ENCODE assay signal across 20 mouse cellular contexts in the genomic region with DNA sequence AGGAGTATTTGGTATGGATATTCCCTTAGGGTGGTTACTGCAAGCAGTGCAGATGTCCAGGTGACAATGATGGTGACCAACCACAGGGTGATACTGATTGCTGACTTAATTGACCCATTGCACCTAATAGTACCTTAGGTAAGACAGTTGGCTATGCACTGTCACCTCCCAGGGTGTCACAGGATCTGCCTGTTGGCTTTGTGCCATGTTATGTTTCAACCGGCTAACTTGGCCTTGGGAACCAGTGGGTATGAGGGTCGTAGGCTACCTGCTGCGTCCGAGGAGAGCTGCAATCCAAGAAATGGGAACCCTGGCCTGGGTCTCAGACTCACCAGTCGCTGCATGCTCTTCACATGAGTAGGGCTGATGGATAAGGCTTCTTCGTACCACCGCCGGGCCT.
DNase-seq lines count a peak whose midpoint lies in the region; ATAC-seq and TF ChIP-seq lines count a peak whose summit lies in the region.
"Had no signal": no experiment of that assay in that cellular context is flagged by ENCODE, and none has a peak within 500 bp of the region (broad histone marks: within the 10 kb centered on the region; RNA-seq: fewer than 3 reads in every experiment).

No protein-coding gene starts in this region.

- no peak for TF ChIP-seq POLR2A in cerebellum, adult 2 months (IDR thresholded peaks at IDR 0.05; ENCODE audit: borderline replicate concordance, insufficient read depth, low read length)

- peak; percentile 58 for DNase-seq in cerebellum, adult 9-10 months
- DNase-seq in cerebellum, adult 2 months = no peak
- no peak for DNase-seq in hindbrain, embryonic 10.5 days (ENCODE audit: low spot score)
- DNase-seq in midbrain, postnatal 0 days (ENCODE audit: low spot score) = no peak
- DNase-seq in midbrain, embryonic 10.5 days (ENCODE audit: low spot score) = no peak
- DNase-seq: adrenal gland, adult 2 months; adrenal gland, postnatal 10 days; adrenal gland, postnatal 25 days; B cell, adult 2 months; cerebellum, adult 11 months; cerebellum, postnatal 36 days; embryo, embryonic 11 days; forebrain, postnatal 0 days had no signal

- no peaks in the 10 kb centered on the region for H3K27me3 ChIP-seq in cerebellum, adult 2 months (ENCODE audit: control insufficient read depth, insufficient read depth, low read length)
- H3K27me3 ChIP-seq in hindbrain, embryonic 10.5 days (ENCODE audit: insufficient read depth, poor library complexity, severe bottlenecking) = no peaks in the 10 kb centered on the region
- no peaks in the 10 kb centered on the region for H3K27me3 ChIP-seq in hindbrain, embryonic 12.5 days
- H3K27me3 ChIP-seq in midbrain, postnatal 0 days (ENCODE audit: insufficient read depth, low read length) = no peaks in the 10 kb centered on the region
- no peaks in the 10 kb centered on the region for H3K27me3 ChIP-seq in midbrain, embryonic 10.5 days (ENCODE audit: low read depth, poor library complexity, severe bottlenecking)
- H3K27me3 ChIP-seq: embryonic facial prominence, embryonic 13.5 days; embryonic facial prominence, embryonic 15.5 days; forebrain, embryonic 12.5 days had no signal

- H3K4me3 ChIP-seq in cerebellum, adult 2 months (replicated peaks; ENCODE audit: insufficient read depth, low read depth, low read length) = no peak overlapping the region
- H3K4me3 ChIP-seq in hindbrain, embryonic 10.5 days = no peak overlapping the region
- no peak overlapping the region for H3K4me3 ChIP-seq in hindbrain, embryonic 12.5 days
- H3K4me3 ChIP-seq in midbrain, postnatal 0 days (ENCODE audit: low read depth, low read length) = no peak overlapping the region
- no peak overlapping the region for H3K4me3 ChIP-seq in midbrain, embryonic 10.5 days
- H3K4me3 ChIP-seq: embryonic facial prominence, embryonic 13.5 days; embryonic facial prominence, embryonic 15.5 days; erythroblast, embryonic 14.5 days; forebrain, embryonic 10.5 days; forebrain, embryonic 12.5 days had no signal

- TF ChIP-seq CTCF in cerebellum, adult 2 months (IDR thresholded peaks at IDR 0.05; ENCODE audit: borderline replicate concordance, insufficient read depth, low read depth, low read length) = no peak
- no peak for TF ChIP-seq CTCF in midbrain, postnatal 0 days (IDR thresholded peaks at IDR 0.05)

- 50% methylated on average over 8 of the region's 8 CpGs for WGBS in cerebellum, adult 2 months
- WGBS in hindbrain, embryonic 10.5 days = 96% methylated on average over 8 of the region's 8 CpGs
- WGBS in hindbrain, embryonic 12.5 days = 97% methylated on average over 8 of the region's 8 CpGs
- WGBS in midbrain, postnatal 0 days = 87% methylated on average over 8 of the region's 8 CpGs
- 96% methylated on average over 8 of the region's 8 CpGs for WGBS in midbrain, embryonic 10.5 days

- H3K4me2 ChIP-seq in hindbrain, embryonic 12.5 days (replicated peaks) = no peak overlapping the region
- no peak overlapping the region for H3K4me2 ChIP-seq in midbrain, postnatal 0 days (ENCODE audit: low read depth, low read length, poor library complexity, severe bottlenecking)
- H3K4me2 ChIP-seq: embryonic facial prominence, embryonic 13.5 days; embryonic facial prominence, embryonic 15.5 days; forebrain, embryonic 12.5 days had no signal

- peaks cover 22% of the 10 kb centered on the region for H3K36me3 ChIP-seq in hindbrain, embryonic 10.5 days
- H3K36me3 ChIP-seq in hindbrain, embryonic 12.5 days = peaks cover 35% of the 10 kb centered on the region
- peaks cover 39% of the 10 kb centered on the region for H3K36me3 ChIP-seq in midbrain, postnatal 0 days (ENCODE audit: insufficient read depth, low read length)
- peaks cover 30% of the 10 kb centered on the region for H3K36me3 ChIP-seq in midbrain, embryonic 10.5 days

- H3K9ac ChIP-seq in hindbrain, embryonic 12.5 days = no peak overlapping the region
- no peak overlapping the region for H3K9ac ChIP-seq in midbrain, postnatal 0 days (replicated peaks; ENCODE audit: low read length, poor library complexity, severe bottlenecking)
- H3K9ac ChIP-seq: embryonic facial prominence, embryonic 13.5 days; embryonic facial prominence, embryonic 15.5 days; forebrain, embryonic 12.5 days; forebrain, postnatal 0 days had no signal

- H3K27ac ChIP-seq in cerebellum, adult 2 months (ENCODE audit: insufficient read depth, low read length) = no peak overlapping the region
- 0 out of 2 replicates have a peak overlapping the region, but pooled peaks have one; percentile 18 for H3K27ac ChIP-seq in hindbrain, embryonic 10.5 days
- H3K27ac ChIP-seq in hindbrain, embryonic 12.5 days = no peak overlapping the region
- no peak overlapping the region for H3K27ac ChIP-seq in midbrain, postnatal 0 days (ENCODE audit: low read depth, low read length)
- no peak overlapping the region for H3K27ac ChIP-seq in midbrain, embryonic 10.5 days (replicated peaks)
- H3K27ac ChIP-seq: embryonic facial prominence, embryonic 13.5 days; embryonic facial prominence, embryonic 15.5 days; forebrain, embryonic 10.5 days; forebrain, embryonic 12.5 days had no signal

- ATAC-seq in hindbrain, embryonic 12.5 days (ENCODE audit: low FRiP score) = no peak
- ATAC-seq in midbrain, postnatal 0 days (ENCODE audit: low FRiP score) = 0 out of 2 replicates have a peak, but pooled peaks have one; percentile 20
- ATAC-seq: CD4-positive, CD25-positive, alpha-beta regulatory T cell, adult 4 months had no signal

- peaks cover 29% of the 10 kb centered on the region for H3K4me1 ChIP-seq in cerebellum, adult 2 months (ENCODE audit: control insufficient read depth, insufficient read depth, low read length)
- peaks cover 13% of the 10 kb centered on the region; the same call in 1 of the 2 replicates for H3K4me1 ChIP-seq in hindbrain, embryonic 10.5 days (replicated peaks)
- H3K4me1 ChIP-seq in hindbrain, embryonic 12.5 days = peaks cover 14% of the 10 kb centered on the region
- H3K4me1 ChIP-seq in midbrain, postnatal 0 days (ENCODE audit: insufficient read depth, low read length) = no peaks in the 10 kb centered on the region
- H3K4me1 ChIP-seq in midbrain, embryonic 10.5 days = no peaks in the 10 kb centered on the region
- H3K4me1 ChIP-seq: embryonic facial prominence, embryonic 15.5 days; forebrain, embryonic 10.5 days; forebrain, embryonic 12.5 days had no signal

- H3K9me3 ChIP-seq in hindbrain, embryonic 10.5 days = no peaks in the 10 kb centered on the region
- no peaks in the 10 kb centered on the region for H3K9me3 ChIP-seq in hindbrain, embryonic 12.5 days (replicated peaks)
- H3K9me3 ChIP-seq in midbrain, postnatal 0 days (ENCODE audit: low read length) = no peaks in the 10 kb centered on the region
- no peaks in the 10 kb centered on the region for H3K9me3 ChIP-seq in midbrain, embryonic 10.5 days (replicated peaks)
- H3K9me3 ChIP-seq: embryonic facial prominence, embryonic 13.5 days; embryonic facial prominence, embryonic 15.5 days; forebrain, embryonic 10.5 days; forebrain, embryonic 12.5 days had no signal
